Mouse (Mus musculus) cortical plate, adult 2 months (tissue): ENCODE results near the gene Gstp1. TPM values are rescaled to one million over a fixed set of nuclear protein-coding genes. Genes with fewer than 3 reads are reported as not detected.
A peak's percentile ranks its signal among the peaks of the same experiment; 100 is the strongest.

Experiments used
- H3K27ac ChIP-seq: fragments of 200-500 bp; 2 replicates; pipeline ENCODE4 v1.5.1; 2012; ENCODE audit warnings: low read length, control low read depth, inconsistent platforms; ENCODE audit not compliant: insufficient read depth
- H3K4me1 ChIP-seq: fragments of 200-500 bp; 2 replicates; pipeline ENCODE4 v1.6.1; 2011; ENCODE audit warnings: low read length; ENCODE audit not compliant: control insufficient read depth, insufficient read depth
- H3K4me3 ChIP-seq: fragments of 200-500 bp; 2 replicates; pipeline ENCODE4 v1.5.1; 2011; ENCODE audit warnings: mild to moderate bottlenecking, low read length, control low read depth; ENCODE audit not compliant: insufficient read depth
- CTCF ChIP-seq: fragments of 200-500 bp; IDR thresholded peaks from 2 replicates; pipeline ENCODE4 v1.5.1; 2011; ENCODE audit warnings: mild to moderate bottlenecking, control low read depth, low read length; ENCODE audit not compliant: insufficient read depth; ENCODE audit errors: extremely low read depth
- POLR2A ChIP-seq: fragments of 200-500 bp; IDR thresholded peaks from 2 replicates; pipeline ENCODE4 v1.6.1; 2011; ENCODE audit warnings: mild to moderate bottlenecking, low read length, control low read depth; ENCODE audit not compliant: insufficient read depth; ENCODE audit errors: extremely low read depth
- polyA plus RNA-seq: library from polyadenylated mRNA; depleted of rRNA; stranded (reverse); fragments of >200 nt; gene quantifications from 2 replicates; pipeline ENCODE4 v1.2.3, GENCODE M21; 2012; rRNA removed

The Gstp1 gene
- polyA plus RNA-seq = 511 and 557 TPM in 2 replicates

DNA sequence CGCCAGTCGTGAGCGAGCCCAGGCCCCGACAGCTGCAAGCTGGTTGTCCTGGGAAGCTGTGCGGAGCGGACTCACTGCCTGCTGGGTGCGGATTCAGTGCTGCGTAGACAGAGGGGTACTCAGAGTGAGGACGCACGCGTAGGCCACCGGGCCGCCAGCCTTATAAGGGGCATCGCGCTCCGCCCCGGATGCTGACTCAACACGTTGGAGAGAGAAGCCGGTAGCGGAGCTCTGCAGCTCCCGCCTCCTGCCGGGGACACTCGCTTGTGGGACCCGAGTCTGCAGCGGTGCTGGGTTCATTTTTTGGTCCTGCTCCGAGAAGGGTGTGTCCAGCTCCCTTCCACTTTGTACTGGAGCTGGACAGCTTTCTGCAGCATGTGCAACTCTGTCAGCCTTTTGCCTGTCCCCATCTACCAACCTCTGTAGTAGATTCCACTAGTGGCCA, at the start of gene Gstp1:
TSS of gene Gstp1 (minus strand) at position 198 of the 445 bp plus-strand sequence.
- Histone ChIP-seq H3K4me3 (peak within 1 kb of the TSS; percentile 64), H3K27ac (0 out of 2 replicates have a peak within 1 kb of the TSS, but pooled peaks have one; percentile 55), H3K4me1 (peaks cover 2% of the 10 kb centered on the region; the same call in 1 of the 2 replicates)
- TF ChIP-seq POLR2A (peak; percentile 96), CTCF (no peak)

DNA sequence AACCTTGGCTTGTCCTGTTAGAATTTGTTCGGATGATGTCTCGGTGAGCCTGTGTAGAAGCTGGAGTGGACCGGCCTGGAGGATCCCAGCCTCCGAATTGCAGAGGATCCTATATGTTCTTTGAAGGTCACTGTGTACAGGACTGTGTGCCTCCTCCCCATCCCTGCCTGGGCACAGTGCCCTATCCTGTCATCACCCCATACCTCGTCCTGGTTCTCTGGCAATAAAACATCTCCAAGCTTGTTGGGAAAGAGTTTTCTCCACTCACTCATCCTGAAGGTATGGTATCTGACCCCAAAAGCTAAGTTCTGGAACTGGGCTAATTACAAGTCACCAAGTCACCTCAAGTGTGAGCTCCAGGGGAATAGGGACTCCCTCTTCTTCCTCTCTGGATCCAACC, 49.3 kb upstream of the Gstp1 start:
- Histone ChIP-seq H3K4me3 (no peak overlapping the region), H3K4me1 (no peaks in the 10 kb centered on the region), H3K27ac (no peak overlapping the region)
- TF ChIP-seq CTCF (no peak), POLR2A (no peak)

DNA sequence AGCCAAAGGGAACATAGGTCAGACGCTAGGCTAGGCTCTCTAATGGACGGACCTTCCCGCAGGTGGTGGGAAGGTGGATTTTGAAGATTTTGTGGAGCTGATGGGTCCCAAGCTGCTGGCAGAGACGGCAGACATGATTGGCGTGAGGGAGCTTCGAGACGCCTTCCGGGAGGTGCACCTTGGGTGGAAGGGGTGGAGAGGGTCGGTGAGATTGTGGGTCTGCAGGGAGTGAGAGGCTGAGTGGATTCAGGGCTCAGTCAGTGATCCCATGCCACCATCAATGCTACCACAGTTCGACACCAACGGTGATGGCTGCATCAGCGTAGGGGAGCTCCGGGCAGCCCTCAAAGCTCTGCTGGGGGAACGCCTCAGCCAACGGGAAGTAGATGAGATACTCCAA, 48.4 kb upstream of the Gstp1 start:
- TF ChIP-seq CTCF = no peak
- no peak for TF ChIP-seq POLR2A
- H3K27ac ChIP-seq = no peak overlapping the region
- no peaks in the 10 kb centered on the region for H3K4me1 ChIP-seq
- no peak overlapping the region for H3K4me3 ChIP-seq

DNA sequence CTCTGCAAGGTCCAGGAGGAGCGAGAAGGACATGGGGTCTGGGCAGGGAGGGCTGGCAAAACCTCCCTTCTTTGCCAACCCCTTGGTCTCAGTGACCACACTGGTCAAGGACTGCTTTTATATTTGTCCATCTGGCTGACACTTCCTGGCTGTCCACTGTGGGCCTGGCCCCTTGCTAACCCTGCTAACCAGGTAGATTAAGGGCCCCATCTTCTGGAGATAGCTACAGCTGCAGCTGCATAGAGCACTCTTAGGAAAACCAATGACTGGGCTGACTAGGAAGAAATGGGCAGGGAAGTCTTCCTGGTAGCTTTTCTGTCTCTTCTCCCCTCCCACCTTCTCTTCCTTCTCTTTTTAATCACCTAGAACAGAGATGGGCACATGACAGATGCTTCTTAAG, 47.2 kb upstream of the Gstp1 start:
- Histone ChIP-seq H3K4me3 (no peak overlapping the region), H3K27ac (no peak overlapping the region), H3K4me1 (no peaks in the 10 kb centered on the region)
- TF ChIP-seq CTCF = 0 out of 2 replicates have a peak, but pooled peaks have one; percentile 4
- TF ChIP-seq POLR2A = no peak

DNA sequence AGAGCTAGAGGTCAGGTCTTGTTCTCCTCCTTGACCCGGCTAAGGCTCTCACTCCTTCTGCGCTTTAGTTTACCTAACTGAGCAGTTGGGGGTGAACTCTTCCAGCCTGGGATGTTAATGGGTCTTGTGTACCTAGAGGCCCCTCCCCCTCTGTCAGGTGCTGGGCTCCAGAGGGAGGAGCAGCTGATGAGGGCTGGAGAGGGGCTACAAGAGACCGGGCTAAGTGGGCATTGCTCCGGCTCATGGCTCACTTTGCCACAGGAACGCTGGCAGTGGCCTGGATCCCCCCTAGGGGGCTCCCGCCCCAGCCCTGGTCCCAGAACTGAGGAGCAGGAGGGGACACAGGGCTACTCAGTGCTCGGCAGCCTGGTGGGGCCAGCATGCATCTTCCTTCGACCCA, 46.0 kb upstream of the Gstp1 start:
- Histone ChIP-seq H3K4me1 (no peaks in the 10 kb centered on the region), H3K4me3 (no peak overlapping the region), H3K27ac (no peak overlapping the region)
- TF ChIP-seq CTCF (no peak), POLR2A (no peak)

DNA sequence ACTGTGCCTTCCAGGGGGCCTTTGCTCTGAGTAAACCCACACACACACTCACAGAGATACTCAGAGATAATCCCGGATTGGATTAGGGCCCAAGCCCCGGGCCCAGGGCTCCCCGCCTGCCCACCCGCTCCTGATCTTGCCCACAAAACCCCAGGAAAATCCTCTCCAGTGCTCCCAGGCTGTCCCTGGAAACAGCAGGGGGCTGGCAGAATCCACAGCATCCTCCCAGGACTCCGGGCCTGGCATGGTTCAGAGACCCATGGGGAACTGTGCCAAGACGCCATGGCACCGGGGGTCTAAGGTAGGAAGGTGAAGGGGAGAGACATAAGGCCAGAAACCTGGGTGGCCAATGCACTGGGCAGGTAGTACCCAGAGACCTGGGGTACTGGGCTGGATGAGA, 45.5 kb upstream of the Gstp1 start:
- TF ChIP-seq CTCF (no peak), POLR2A (no peak)
- Histone ChIP-seq H3K4me3 (no peak overlapping the region), H3K4me1 (no peaks in the 10 kb centered on the region), H3K27ac (no peak overlapping the region)

DNA sequence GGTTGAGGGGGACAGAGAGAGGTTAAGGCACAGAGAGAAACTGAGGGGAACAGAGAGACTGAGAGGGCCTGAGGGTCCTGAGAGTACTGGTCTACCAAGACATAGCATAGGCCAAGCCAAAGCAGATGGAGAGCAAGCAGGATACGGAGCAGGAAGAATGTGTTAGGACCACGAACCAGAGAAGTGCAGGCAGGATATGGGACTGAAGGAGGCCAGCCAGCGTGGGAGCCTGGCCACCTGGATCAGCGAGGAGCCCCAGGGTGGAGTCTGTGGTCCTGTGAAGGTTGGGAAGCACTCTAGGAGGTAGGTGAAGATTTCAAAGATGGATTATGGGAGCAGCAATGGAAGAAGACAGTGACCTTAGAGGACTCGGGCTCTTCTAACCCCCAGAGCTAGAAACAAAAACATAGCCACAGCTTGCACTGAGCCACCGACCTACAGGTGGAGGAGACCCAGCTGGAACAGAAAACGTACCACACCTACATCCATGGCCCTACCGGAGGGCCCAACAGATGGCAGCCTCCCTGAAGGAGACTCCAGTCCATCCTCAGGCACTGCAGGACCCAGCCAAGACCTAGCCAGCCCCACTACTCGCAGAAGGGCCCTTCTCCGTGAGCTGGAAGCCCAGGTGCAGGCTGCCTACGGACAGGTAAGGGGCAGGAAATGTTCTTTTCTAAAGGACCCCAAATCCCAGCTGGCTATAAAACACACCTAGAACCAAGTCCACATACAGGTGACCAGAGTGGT, 44.6 kb upstream of the Gstp1 start:
- no peak overlapping the region for H3K27ac ChIP-seq
- H3K4me3 ChIP-seq = no peak overlapping the region
- H3K4me1 ChIP-seq = no peaks in the 10 kb centered on the region
- no peak for TF ChIP-seq POLR2A
- no peak for TF ChIP-seq CTCF

DNA sequence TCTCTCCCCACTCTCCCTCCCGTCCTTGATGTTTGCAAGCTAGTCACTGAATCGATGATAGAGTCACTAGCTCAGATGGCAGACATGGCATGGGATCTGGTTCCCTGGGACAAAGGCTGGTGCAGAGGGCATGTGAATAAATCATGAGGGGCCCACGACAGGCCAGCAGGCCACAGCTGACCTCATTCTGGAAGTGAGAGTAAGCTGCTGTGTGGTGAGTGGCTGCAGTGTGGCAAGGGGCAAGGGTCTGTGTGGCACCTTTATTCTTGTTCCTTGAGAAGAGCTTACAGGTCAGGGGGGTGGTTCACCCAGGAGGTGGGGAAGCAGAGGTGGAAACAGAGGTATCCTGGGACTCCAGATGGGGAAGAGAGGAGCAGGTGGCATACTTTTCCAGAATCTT, 43.6 kb upstream of the Gstp1 start, which contains the start of gene Cabp2:
TSS of gene Cabp2 (plus strand) at position 185 of the 400 bp plus-strand sequence.
- H3K4me3 ChIP-seq = no peak within 1 kb of the TSS
- no peaks in the 10 kb centered on the region for H3K4me1 ChIP-seq
- no peak within 1 kb of the TSS for H3K27ac ChIP-seq
- TF ChIP-seq POLR2A (no peak), CTCF (no peak)

DNA sequence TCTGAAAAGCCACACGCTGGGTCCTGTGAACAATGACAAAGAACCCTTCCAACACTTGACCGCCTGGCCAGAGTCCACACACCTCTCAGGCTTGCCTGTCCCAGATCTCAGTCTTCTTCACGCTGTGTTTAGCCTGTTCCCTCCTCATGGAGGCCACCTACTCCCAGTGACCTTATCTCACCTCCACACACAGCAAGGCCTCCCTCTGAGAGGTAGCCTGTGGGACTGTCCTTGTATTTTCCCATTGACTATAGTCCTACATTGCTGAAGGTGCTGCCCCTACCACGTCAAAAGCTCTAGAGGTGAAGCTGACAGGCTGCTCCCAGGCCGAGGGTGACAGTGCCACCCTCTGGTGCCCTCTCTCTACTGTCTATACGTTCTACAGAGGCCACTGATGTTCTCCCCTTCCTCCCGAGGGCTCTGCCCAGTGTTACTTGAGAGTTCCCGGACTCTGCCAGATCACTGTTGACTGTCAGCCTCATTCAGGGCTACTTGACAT, 42.8 kb upstream of the Gstp1 start:
- no peak for TF ChIP-seq CTCF
- TF ChIP-seq POLR2A = no peak
- Histone ChIP-seq H3K27ac (no peak overlapping the region), H3K4me1 (no peaks in the 10 kb centered on the region), H3K4me3 (no peak overlapping the region)

DNA sequence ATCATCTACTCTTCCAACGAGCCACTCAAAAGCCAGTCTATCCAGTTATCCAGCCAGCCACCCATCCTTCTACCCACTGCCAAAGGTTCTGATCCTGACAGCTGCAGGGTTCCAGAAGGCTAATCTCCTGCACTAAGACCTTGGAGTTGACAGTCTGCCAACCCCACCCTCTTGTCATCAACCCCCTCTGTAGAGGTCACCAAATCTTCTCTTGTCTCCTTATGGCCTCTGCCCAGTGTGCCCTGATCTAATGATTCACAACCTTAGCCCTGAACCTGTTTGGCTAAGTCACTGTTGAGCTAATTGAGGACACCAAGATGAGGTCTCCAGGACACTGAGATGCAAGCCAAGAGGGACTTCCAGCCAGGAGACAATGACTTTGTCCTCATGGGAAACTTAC, 41.8 kb upstream of the Gstp1 start:
- TF ChIP-seq POLR2A = no peak
- TF ChIP-seq CTCF = no peak
- no peak overlapping the region for H3K27ac ChIP-seq

More for the DNA sequence above, 41.8 kb upstream of the Gstp1 start:
- H3K4me1 ChIP-seq = no peaks in the 10 kb centered on the region
- H3K4me3 ChIP-seq = no peak overlapping the region
